Mouse (Mus musculus) erythroblast, adult 5-6 weeks (primary cell): ENCODE data around the gene Zfp114. TPM values are rescaled to one million over a fixed set of nuclear protein-coding genes. Genes with fewer than 3 reads are reported as not detected.

ENCODE experiments used
- ATAC-seq: replicated peaks from 2 replicates; pipeline ENCODE4 v1.8.0; 2016; ENCODE audit warnings: moderate number of reproducible peaks, mild to moderate bottlenecking, moderate TSS enrichment, inconsistent platforms; ENCODE audit not compliant: poor library complexity, low FRiP score, severe bottlenecking
- total RNA-seq, 2 experiments: library from RNA; stranded (forward) in 1 of 2; stranded (reverse) in 1 of 2; fragments of 150-400 nt in 1 of 2; fragments of 200-764, 138-1000 nt in 1 of 2; gene quantifications; 2 replicates each; pipeline versions ENCODE4 v1.2.3 to v1.2.4; 2015 to 2017; ENCODE audit warnings: low replicate concordance in 2 of 2

Zfp114 gene
- total RNA-seq (2015; ENCODE audit: low replicate concordance) (not detected in 2 replicates), total RNA-seq (2017; ENCODE audit: low replicate concordance) (0.60 TPM in 1 of 2 replicates, not detected in the other)

DNA sequence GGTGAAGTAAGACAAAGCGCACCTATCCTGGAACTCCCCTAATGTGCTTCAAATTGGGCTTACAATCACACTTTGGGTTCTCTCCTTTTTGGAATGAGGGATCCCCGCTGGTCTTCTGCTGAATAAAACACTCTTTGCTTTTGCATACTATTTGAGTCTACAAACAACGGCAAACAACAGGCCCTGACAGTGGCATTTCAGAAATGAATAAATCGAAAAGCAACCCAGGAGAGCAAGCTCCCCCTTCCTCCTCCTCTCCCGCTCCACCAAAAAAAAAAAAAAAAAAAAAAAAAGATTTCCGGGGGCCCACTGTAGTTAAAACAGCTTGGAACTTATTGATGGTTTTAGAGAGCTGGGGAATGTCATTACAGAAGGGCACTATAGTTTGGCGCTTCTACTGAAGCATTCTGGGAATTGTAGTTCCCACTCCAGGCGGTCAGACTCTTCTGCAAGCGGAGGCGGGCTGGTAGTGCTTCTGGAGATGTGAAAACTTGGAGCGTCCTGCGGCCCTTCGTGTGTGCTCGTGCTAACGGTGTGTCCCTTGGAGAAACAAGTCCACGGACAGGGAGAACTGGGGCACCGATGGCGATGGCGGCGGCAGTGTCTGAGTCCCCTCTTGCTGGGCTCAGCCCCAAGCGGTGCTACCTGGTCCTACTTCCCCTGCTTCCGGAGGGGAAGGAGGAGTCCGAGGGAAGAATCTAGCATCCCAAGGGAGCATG, at the start of gene Zfp114:
Gene Zfp114, plus strand, starts transcription at position 443 of the 719 bp plus-strand sequence.
- ATAC-seq = no peak

GRCm38 (mm10) chr7:24133425-24133995, 41.4 kb upstream of the Zfp114 start:
- ATAC-seq = no peak

DNA sequence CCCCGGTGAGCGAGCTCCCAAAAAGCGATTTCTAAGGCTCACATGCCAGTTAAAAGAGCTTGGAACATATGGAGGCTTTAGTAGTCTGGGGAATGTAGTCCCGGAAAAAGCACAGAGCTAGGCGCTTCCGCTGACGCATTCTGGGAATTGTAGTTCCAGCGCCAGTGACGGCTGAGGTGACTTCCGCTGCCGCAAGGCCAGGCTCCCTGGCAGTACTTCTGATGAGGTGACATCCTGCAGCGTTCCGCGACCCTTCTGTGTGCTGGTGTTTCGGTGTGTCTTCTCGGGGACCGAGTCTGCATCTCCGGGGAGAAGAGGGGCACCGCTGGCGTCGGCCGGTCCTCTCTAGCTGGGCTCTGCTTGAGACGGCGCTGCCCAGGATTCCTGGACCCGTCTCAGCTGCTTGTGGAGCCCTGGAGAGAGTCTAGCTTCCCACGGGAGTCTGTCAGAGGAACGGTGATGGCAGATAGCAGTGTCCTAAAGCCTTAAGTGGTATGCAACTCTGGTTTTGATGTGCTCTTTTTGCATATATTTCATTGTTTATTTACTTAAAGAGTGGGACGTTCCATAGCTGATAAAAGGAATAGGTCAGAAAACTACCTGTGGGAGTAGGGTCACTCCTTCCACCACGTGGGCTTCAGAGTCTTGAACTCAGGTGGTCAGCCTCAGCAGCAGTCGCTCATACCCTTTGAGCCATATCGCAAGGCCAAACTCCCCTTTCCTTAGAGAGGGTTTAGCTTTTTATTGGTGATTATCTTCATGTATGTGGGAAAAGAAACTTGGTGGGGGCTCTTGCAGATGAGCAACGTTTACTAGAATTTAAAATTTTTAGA, 40.6 kb upstream of the Zfp114 start, which contains the start of gene Zfp235:
Gene Zfp235, plus strand, starts transcription at position 174 of the 833 bp plus-strand sequence.
- ATAC-seq = peak; percentile 100

DNA sequence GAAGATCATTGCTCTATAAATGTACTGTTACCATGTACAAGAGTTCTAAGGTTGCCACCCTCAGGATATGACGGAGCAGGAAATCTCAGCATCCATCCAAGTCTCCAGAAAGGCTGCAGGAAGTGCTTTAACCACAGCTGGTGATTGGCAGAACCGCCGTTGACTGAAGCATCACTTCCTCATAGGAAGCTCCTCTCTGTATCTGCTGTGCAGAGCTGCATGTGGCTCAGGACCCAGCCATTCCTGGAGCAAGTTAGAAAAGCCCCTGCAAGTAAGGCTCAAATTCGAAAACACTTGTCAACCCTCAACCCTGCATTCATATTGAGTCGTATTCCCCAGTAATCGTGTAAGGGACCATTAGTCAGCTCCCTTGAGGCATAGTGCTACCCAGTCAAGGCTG, 32.3 kb upstream of the Zfp114 start:
- ATAC-seq = no peak

DNA sequence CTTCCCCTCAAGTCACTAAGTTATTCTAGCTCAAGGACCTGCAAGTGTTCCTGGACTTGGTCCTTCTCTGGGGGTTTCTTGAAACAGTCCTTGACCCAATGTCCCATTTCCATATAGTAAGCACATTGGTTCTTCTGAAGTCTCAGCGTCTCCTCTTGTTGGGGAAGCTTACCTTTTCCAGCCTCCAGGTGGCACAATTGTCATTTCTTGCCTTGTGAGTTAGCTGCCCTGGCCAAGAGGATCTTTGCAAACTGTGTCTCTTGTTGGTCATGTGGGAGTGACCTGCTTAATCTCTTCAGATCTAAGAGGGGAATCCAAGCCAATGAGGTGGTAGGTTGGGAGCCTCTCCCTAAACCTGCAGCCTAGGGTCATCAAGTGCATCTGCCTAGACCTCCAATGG, 21.6 kb upstream of the Zfp114 start:
- ATAC-seq = no peak

DNA sequence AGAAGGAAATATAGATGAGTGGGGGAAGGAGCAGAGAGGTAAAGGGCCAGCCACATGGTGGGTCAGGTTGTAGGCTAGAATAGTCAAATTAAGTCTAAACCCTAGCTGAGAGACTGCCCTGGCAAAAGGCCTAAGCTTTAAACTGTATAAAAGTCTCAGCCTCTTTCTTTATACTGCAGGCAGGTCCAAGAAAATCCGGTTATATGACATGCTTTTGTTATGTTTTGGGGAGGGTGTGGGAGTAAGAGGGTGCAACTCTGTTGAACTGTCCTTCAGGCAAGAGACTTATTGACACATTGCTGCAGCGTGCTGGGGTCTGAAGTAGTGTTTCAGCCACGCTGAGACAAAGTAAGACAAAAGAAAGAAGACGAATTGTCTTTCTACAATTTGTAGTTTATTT, 2.7 kb upstream of the Zfp114 start:
- ATAC-seq = no peak

GRCm38 (mm10) chr7:24175337-24175711, 464 bp downstream of the Zfp114 start:
- no peak for ATAC-seq

GRCm38 (mm10) chr7:24187611-24188010, 12.8 kb downstream of the Zfp114 start:
- ATAC-seq = no peak

- ATAC-seq = no peak
Measured at GRCm38 (mm10) chr7:24188901-24189570, 14.2 kb downstream of the Zfp114 start.

DNA sequence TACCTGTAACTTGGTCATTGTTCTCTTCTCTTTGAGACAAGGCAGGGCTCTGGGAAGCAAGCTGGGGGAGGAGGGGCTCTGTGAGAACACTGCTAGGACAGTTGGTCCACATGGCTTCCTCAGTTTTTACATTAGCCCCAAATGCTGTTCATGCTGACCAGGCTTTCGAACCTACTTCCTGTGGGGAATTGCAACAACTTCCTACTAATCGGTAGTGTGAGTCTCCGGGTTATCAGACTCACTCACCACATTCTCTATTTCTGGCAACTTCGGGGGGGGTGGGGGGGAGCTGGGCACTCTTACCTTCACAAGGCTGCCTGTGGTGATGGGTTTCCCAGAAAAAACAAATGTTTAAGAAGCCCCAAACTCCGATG, 14.7 kb downstream of the Zfp114 start:
- no peak for ATAC-seq

- ATAC-seq = no peak
Measured at GRCm38 (mm10) chr7:24191361-24191760, 16.5 kb downstream of the Zfp114 start.

DNA sequence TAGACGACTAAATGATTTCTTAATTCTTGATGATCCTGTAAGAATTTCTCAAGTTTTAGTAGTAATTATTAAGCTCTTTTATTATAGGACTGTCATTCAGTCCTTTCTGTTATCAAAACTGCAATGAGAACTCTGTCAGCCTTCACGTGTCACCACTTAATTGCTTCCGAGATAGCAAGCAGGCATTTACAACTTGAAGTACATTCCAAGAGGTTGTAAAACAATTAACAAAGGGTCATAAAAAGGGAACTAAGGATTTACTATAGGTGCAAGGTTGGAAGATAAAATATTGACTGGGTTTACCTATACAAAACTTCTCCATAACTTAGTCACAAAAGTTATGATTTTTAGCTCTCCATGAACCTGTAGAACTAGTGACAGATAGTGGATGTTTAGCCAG, 18.3 kb downstream of the Zfp114 start:
- ATAC-seq = no peak

GRCm38 (mm10) chr7:24196961-24197360, 22.1 kb downstream of the Zfp114 start:
- ATAC-seq = no peak

GRCm38 (mm10) chr7:24207488-24208261, 32.8 kb downstream of the Zfp114 start:
- ATAC-seq = no peak

DNA sequence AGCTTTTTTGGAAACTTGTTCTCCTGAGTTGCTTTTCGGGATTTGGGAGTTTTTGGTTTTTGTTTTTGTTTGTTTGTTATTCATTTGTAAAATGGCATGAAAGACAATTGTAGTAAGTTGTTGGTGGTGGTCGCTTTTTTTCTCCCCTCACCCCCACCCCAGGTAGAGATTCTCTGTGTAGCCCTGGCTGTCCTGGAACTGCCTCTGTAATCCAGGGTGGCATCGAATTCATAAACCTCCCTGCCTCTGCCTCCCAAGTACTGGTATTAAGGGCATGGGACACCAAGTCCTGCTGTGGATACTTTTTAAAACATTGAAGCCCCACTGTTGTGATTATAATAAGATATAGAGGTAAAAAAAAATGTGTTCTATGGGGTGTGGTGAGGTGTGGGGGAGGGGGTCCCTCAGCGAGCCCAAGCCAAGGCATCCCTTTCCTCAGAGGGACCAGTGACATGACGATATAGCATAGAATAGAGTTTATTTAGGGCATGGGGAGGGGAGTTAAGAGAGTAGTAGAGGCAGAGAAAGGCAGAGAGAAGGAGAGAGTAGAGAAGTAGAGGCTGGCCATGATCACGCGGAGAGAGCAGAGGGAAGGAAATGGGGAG, 33.5 kb downstream of the Zfp114 start:
- ATAC-seq = no peak

DNA sequence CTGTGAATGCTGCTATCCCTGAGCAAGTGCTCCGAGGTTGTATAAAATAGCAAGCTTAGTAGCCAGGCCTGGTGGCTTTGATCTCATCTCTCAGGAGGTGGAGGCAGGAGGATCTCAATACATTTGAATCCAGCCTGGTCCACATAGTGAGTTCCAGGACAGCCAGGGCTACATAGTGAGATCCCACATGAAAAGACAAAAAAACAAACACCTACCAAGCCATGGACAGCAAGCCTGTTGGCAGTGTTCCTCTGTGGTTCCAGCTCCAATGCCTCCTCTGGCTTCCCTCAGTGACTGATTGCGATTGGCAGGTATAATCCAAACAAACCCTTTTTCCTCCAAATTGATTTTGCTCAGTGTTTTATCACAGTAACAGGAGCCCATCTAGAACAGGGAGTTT, 35.4 kb downstream of the Zfp114 start:
- no peak for ATAC-seq

GRCm38 (mm10) chr7:24211343-24211742, 36.5 kb downstream of the Zfp114 start, which contains the start of gene Zfp111:
TSS of gene Zfp111 (minus strand) at chr7:24211443.
- no peak for ATAC-seq
